Mouse (Mus musculus) myocyte (in vitro differentiated cells): ENCODE results near the gene Pou6f1. TPM values are rescaled to one million over a fixed set of nuclear protein-coding genes. Genes with fewer than 3 reads are reported as not detected.
"Not testable (repeated sequence)": the region's sequence is repeated elsewhere in the genome, so short reads cannot be mapped to it uniquely, and the experiment has no call there.

ENCODE experiments used
- H3K27me3 ChIP-seq: one replicate; pipeline ENCODE4 v1.6.1; 2011; ENCODE audit not compliant: control insufficient read depth, insufficient read depth, insufficient read length
- H3K36me3 ChIP-seq: one replicate; pipeline ENCODE4 v1.6.1; 2011; ENCODE audit not compliant: control insufficient read depth, insufficient read depth
- H3K4me2 ChIP-seq: one replicate; pipeline ENCODE4 v1.6.1; 2011; ENCODE audit warnings: low read depth, control low read depth
- H3K4me3 ChIP-seq: one replicate; pipeline ENCODE4 v1.5.1; 2011; ENCODE audit warnings: mild to moderate bottlenecking, control low read depth, moderate library complexity
- H3K79me2 ChIP-seq: one replicate; pipeline ENCODE4 v1.6.1; 2011; ENCODE audit not compliant: control insufficient read depth, insufficient read depth
- H3ac ChIP-seq: one replicate; pipeline ENCODE4 v1.6.1; 2011; ENCODE audit not compliant: control insufficient read depth, insufficient read length
- CEBPB ChIP-seq: IDR thresholded peaks from 2 replicates; pipeline ENCODE4 v1.6.1; 2011; ENCODE audit warnings: mild to moderate bottlenecking, moderate library complexity; ENCODE audit not compliant: poor library complexity, insufficient read depth, severe bottlenecking
- E2F4 ChIP-seq: IDR thresholded peaks from one replicate; pipeline ENCODE4 v1.6.1; 2011; ENCODE audit warnings: mild to moderate bottlenecking, control low read depth, moderate library complexity; ENCODE audit not compliant: insufficient read depth
- MAX ChIP-seq: IDR thresholded peaks from one replicate; pipeline ENCODE4 v1.6.1; 2011; ENCODE audit warnings: low read depth, mild to moderate bottlenecking, control low read depth
- MYOD1 ChIP-seq, 3 experiments: IDR thresholded peaks; one replicate each; pipeline ENCODE4 v1.6.1; 2011; ENCODE audit warnings: control low read depth in 2 of 3, low read depth in 2 of 3, mild to moderate bottlenecking in 2 of 3, moderate library complexity in 1 of 3; ENCODE audit not compliant: insufficient read length in 2 of 3, control insufficient read depth in 1 of 3
- MYOG ChIP-seq, 3 experiments: IDR thresholded peaks; one replicate each; pipeline ENCODE4 v1.6.1; 2011; ENCODE audit warnings: control low read depth in 2 of 3, low read depth in 2 of 3, mild to moderate bottlenecking in 2 of 3; ENCODE audit not compliant: insufficient read length in 2 of 3, control insufficient read depth in 1 of 3, insufficient read depth in 1 of 3
- POLR2A ChIP-seq: IDR thresholded peaks from one replicate; pipeline ENCODE4 v1.6.1; 2011; ENCODE audit warnings: low read depth, mild to moderate bottlenecking, control low read depth, moderate library complexity; ENCODE audit not compliant: insufficient read length
- POLR2AphosphoS2 ChIP-seq: IDR thresholded peaks from one replicate; pipeline ENCODE4 v1.6.1; 2011; ENCODE audit warnings: low read depth, control low read depth; ENCODE audit not compliant: insufficient read length
- REST ChIP-seq: IDR thresholded peaks from one replicate; pipeline ENCODE4 v1.6.1; 2011; ENCODE audit warnings: mild to moderate bottlenecking, control low read depth, moderate library complexity; ENCODE audit not compliant: insufficient read depth, insufficient read length
- SRF ChIP-seq: IDR thresholded peaks from one replicate; pipeline ENCODE4 v1.6.1; 2011; ENCODE audit warnings: low read depth; ENCODE audit not compliant: control insufficient read depth, insufficient read length
- TCF12 ChIP-seq: IDR thresholded peaks from one replicate; pipeline ENCODE4 v1.6.1; 2011; ENCODE audit warnings: mild to moderate bottlenecking, control low read depth; ENCODE audit not compliant: poor library complexity, insufficient read depth, severe bottlenecking
- TCF3 ChIP-seq: IDR thresholded peaks from one replicate; pipeline ENCODE4 v1.6.1; 2011; ENCODE audit warnings: low read depth, control low read depth; ENCODE audit not compliant: insufficient read length
- polyA plus RNA-seq: library from polyadenylated mRNA; unstranded; fragments of >200 nt; fragmentation: generic; extraction: Trizol; gene quantifications from one replicate; pipeline ENCODE4 v1.2.1, GENCODE M21; 2012; ENCODE audit warnings: missing spikeins

Pou6f1 gene
- polyA plus RNA-seq, 1 experiment = 7.7 TPM

DNA sequence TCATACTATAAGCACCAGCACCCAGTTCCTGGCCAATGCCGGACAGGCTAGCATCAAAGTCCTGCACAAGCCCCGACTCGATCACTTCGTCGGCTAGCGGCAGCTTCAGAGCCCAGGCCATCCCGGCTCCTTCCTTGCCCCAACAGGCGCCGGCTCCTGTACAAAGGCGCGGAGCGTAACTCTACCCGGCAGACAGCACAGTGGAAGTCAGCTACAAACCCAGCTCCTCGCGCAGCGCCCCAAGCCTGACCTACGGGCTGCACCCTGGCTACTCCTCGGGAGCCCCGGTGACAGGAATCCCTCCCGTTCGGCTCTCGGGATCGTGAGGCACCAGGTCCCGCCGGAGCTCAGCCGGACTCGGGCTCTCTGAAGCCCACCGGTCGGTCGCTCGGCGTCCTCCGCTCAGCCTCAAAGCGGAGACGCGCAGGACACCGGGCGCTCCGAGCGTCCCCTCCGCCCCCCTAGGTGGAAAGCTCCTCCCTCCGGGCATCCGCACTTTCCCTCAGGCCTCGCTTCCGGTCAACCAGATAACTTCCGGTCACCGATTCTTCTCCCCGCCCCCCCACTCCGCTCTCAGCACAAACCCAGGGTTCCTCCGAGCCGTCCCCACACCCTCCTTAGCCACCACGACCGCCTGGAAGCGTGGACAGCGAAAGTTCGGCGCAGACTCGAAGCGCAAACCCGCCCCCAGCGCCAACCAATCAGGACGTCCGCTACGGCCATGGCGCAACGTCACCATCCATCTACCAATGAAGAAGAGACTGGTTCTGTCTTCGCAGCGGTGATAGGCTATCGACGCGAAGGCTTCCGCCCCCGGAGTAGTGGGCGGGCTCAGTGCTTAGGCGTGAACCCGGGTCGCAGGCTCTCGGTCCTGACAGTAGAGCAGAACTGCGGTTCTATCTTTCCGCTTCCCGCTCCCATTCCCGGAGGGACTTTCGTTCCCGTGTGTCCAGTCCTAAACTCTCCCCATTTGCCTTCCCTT lies 48.2 kb downstream of the Pou6f1 start, which contains the start of gene Tfcp2:
Gene Tfcp2 (minus strand): TSS at position 683 of the 982 bp plus-strand sequence.
- Histone ChIP-seq H3K27me3 (no peaks in the 10 kb centered on the region), H3K4me3 (peak within 1 kb of the TSS; percentile 79), H3ac (peak within 1 kb of the TSS; percentile 40), H3K4me2 (peak within 1 kb of the TSS; percentile 100), H3K79me2 (peaks cover 24% of the 10 kb centered on the region), H3K36me3 (no peaks in the 10 kb centered on the region)
- TF ChIP-seq POLR2A = peak; percentile 97
- peak; percentile 7 for TF ChIP-seq E2F4
- no peak for TF ChIP-seq TCF3
- peak; percentile 50 for TF ChIP-seq SRF
- TF ChIP-seq POLR2AphosphoS2 = peak; percentile 92

- H3ac ChIP-seq = no peak overlapping the region
- peaks cover 24% of the 10 kb centered on the region for H3K79me2 ChIP-seq
- peaks cover 6% of the 10 kb centered on the region for H3K36me3 ChIP-seq
- H3K4me2 ChIP-seq = peak overlapping the region; percentile 98
- no peak for TF ChIP-seq POLR2A
- no peak for TF ChIP-seq TCF12
- TF ChIP-seq REST = no peak
- no peak for TF ChIP-seq MAX
- TF ChIP-seq CEBPB = no peak
- no peak for TF ChIP-seq E2F4
- TF ChIP-seq MYOD1 (IDR thresholded peaks at IDR 0.05; ENCODE audit: control insufficient read depth in 1 of 3, insufficient read length in 2 of 3, low read depth in 2 of 3) = no peak
- no peak for TF ChIP-seq MYOG (IDR thresholded peaks at IDR 0.05; ENCODE audit: control insufficient read depth in 1 of 3, insufficient read depth in 1 of 3, insufficient read length in 2 of 3, low read depth in 2 of 3)
- peak overlapping the region; percentile 79 for H3K4me3 ChIP-seq
- H3K27me3 ChIP-seq = no peaks in the 10 kb centered on the region
These were observed 49.5 kb downstream of the Pou6f1 start for GRCm38 (mm10) chr15:100550280-100550679.

- H3K36me3 ChIP-seq = peaks cover 11% of the 10 kb centered on the region
- H3K79me2 ChIP-seq = not testable (repeated sequence)
These were observed 56.1 kb downstream of the Pou6f1 start for GRCm38 (mm10) chr15:100543651-100544030.

GRCm38 (mm10) chr15:100542876-100543650 lies 56.7 kb downstream of the Pou6f1 start:
- H3K4me2 ChIP-seq, H3K79me2 ChIP-seq, H3K27me3 ChIP-seq, H3K4me3 ChIP-seq, H3ac ChIP-seq: not testable (repeated sequence)
- H3K36me3 ChIP-seq = peaks cover 11% of the 10 kb centered on the region

More at GRCm38 (mm10) chr15:100543651-100544030, 56.1 kb downstream of the Pou6f1 start:
- H3K4me3 ChIP-seq, H3K27me3 ChIP-seq, H3ac ChIP-seq, H3K4me2 ChIP-seq: not testable (repeated sequence)

- H3K4me2 ChIP-seq = no peak overlapping the region
- peaks cover 11% of the 10 kb centered on the region for H3K36me3 ChIP-seq
- H3K79me2 ChIP-seq = no peaks in the 10 kb centered on the region
- H3K4me3 ChIP-seq = no peak overlapping the region
- TF ChIP-seq TCF12 (no peak), SRF (no peak), E2F4 (no peak), REST (no peak), POLR2AphosphoS2 (no peak), CEBPB (no peak), MYOD1 (IDR thresholded peaks at IDR 0.05; ENCODE audit: control insufficient read depth in 1 of 3, insufficient read length in 2 of 3, low read depth in 2 of 3) (no peak), MAX (no peak)
- H3K27me3 ChIP-seq = no peaks in the 10 kb centered on the region
- H3ac ChIP-seq = no peak overlapping the region
These were observed 58.4 kb downstream of the Pou6f1 start for GRCm38 (mm10) chr15:100541426-100541825.

DNA sequence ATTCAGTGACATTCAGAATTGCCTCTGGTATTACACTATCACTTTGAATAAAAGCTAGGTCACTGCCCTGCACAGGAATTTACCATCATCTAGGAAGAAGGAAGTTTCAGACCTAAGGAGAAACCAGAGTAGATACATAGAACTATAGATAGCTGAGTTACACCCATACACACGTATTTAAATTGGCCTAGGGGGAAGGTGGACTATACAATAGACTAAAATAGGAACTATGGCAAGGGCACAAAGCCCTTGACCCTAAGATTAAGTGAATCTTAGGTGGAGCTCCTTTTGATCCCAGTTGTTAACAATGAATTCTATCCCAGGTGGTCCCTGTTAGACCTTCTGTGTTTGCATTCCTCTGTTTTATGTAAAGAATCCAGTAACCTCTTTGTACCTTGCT lies 58.8 kb downstream of the Pou6f1 start:
- H3K4me2 ChIP-seq, H3K4me3 ChIP-seq, H3K79me2 ChIP-seq, H3K27me3 ChIP-seq, H3ac ChIP-seq: not testable (repeated sequence)
- peaks cover 10% of the 10 kb centered on the region for H3K36me3 ChIP-seq
